Mouse (Mus musculus): ENCODE data around the gene Tmem237. TPM values are rescaled to one million over a fixed set of nuclear protein-coding genes. Genes with fewer than 3 reads are reported as not detected.

Gene Tmem237
- polyA plus RNA-seq (2012; rRNA removed), result 1.2 and 1.4 TPM in 2 replicates

GRCm38 (mm10) chr1:59119720-59120457, at the start of gene Tmem237:
Gene Tmem237, minus strand, starts transcription at chr1:59120408.
- H3K36me3 ChIP-seq (ENCODE audit: control insufficient read depth, insufficient read depth, low read length), result no peaks in the 10 kb centered on the region
- H3K4me3 ChIP-seq (ENCODE audit: extremely low read depth, insufficient read depth, insufficient read length), result peak within 1 kb of the TSS; percentile 93
- 0 out of 2 replicates have a peak, but pooled peaks cover 2% of the 10 kb centered on the region for H3K27me3 ChIP-seq (ENCODE audit: control insufficient read depth, insufficient read depth, low read length)
- DNase-seq (ENCODE audit: low read depth in 1 of 2, low spot score in 2 of 2), result peak; percentile 74 to 86
- H3K4me1 ChIP-seq (ENCODE audit: control insufficient read depth, insufficient read depth, insufficient read length), result peaks cover 4% of the 10 kb centered on the region
- WGBS, result under 1% methylated on average over 74 of the region's 74 CpGs
- TF ChIP-seq CTCF (IDR thresholded peaks at IDR 0.05; ENCODE audit: extremely low read depth, insufficient read depth, insufficient read length, insufficient replicate concordance) (no peak), POLR2A (IDR thresholded peaks at IDR 0.05; ENCODE audit: low read depth, low read length) (no peak)
- peak within 1 kb of the TSS; percentile 76 for H3K27ac ChIP-seq (ENCODE audit: insufficient read depth, low read length)

GRCm38 (mm10) chr1:59169586-59169985, 49.4 kb upstream of the Tmem237 start:
- Histone ChIP-seq H3K4me1 (ENCODE audit: control insufficient read depth, insufficient read depth, insufficient read length) (no peaks in the 10 kb centered on the region), H3K4me3 (ENCODE audit: extremely low read depth, insufficient read depth, insufficient read length) (no peak overlapping the region), H3K27ac (ENCODE audit: insufficient read depth, low read length) (no peak overlapping the region), H3K36me3 (ENCODE audit: control insufficient read depth, insufficient read depth, low read length) (peaks cover 8% of the 10 kb centered on the region), H3K27me3 (ENCODE audit: control insufficient read depth, insufficient read depth, low read length) (no peaks in the 10 kb centered on the region)
- DNase-seq (ENCODE audit: low read depth in 1 of 2, low spot score in 2 of 2), result no peak
- TF ChIP-seq CTCF (IDR thresholded peaks at IDR 0.05; ENCODE audit: extremely low read depth, insufficient read depth, insufficient read length, insufficient replicate concordance) (no peak), POLR2A (IDR thresholded peaks at IDR 0.05; ENCODE audit: low read depth, low read length) (no peak)
- 90% methylated on average over 6 of the region's 6 CpGs for WGBS

GRCm38 (mm10) chr1:59168556-59168955, 48.3 kb upstream of the Tmem237 start:
- Histone ChIP-seq H3K4me1 (ENCODE audit: control insufficient read depth, insufficient read depth, insufficient read length) (no peaks in the 10 kb centered on the region), H3K4me3 (ENCODE audit: extremely low read depth, insufficient read depth, insufficient read length) (no peak overlapping the region), H3K27ac (ENCODE audit: insufficient read depth, low read length) (no peak overlapping the region), H3K36me3 (ENCODE audit: control insufficient read depth, insufficient read depth, low read length) (peaks cover 12% of the 10 kb centered on the region), H3K27me3 (ENCODE audit: control insufficient read depth, insufficient read depth, low read length) (no peaks in the 10 kb centered on the region)
- no peak for DNase-seq (ENCODE audit: low read depth in 1 of 2, low spot score in 2 of 2)
- TF ChIP-seq CTCF (IDR thresholded peaks at IDR 0.05; ENCODE audit: extremely low read depth, insufficient read depth, insufficient read length, insufficient replicate concordance), result no peak
- no peak for TF ChIP-seq POLR2A (IDR thresholded peaks at IDR 0.05; ENCODE audit: low read depth, low read length)
- 94% methylated on average over 2 of the region's 2 CpGs for WGBS

GRCm38 (mm10) chr1:59167654-59168425, 47.6 kb upstream of the Tmem237 start:
- H3K4me3 ChIP-seq (ENCODE audit: extremely low read depth, insufficient read depth, insufficient read length), result no peak overlapping the region
- DNase-seq (ENCODE audit: low read depth in 1 of 2, low spot score in 2 of 2), result no peak
- H3K27me3 ChIP-seq (ENCODE audit: control insufficient read depth, insufficient read depth, low read length), result no peaks in the 10 kb centered on the region
- peaks cover 14% of the 10 kb centered on the region for H3K36me3 ChIP-seq (ENCODE audit: control insufficient read depth, insufficient read depth, low read length)
- no peaks in the 10 kb centered on the region for H3K4me1 ChIP-seq (ENCODE audit: control insufficient read depth, insufficient read depth, insufficient read length)
- 80% methylated on average over 4 of the region's 4 CpGs for WGBS
- TF ChIP-seq POLR2A (IDR thresholded peaks at IDR 0.05; ENCODE audit: low read depth, low read length) (no peak), CTCF (IDR thresholded peaks at IDR 0.05; ENCODE audit: extremely low read depth, insufficient read depth, insufficient read length, insufficient replicate concordance) (no peak)
- no peak overlapping the region for H3K27ac ChIP-seq (ENCODE audit: insufficient read depth, low read length)

GRCm38 (mm10) chr1:59166232-59166905, 46.2 kb upstream of the Tmem237 start:
- H3K4me3 ChIP-seq (ENCODE audit: extremely low read depth, insufficient read depth, insufficient read length), result no peak overlapping the region
- no peak for DNase-seq (ENCODE audit: low read depth in 1 of 2, low spot score in 2 of 2)
- 95% methylated on average over 9 of the region's 9 CpGs for WGBS
- no peak overlapping the region for H3K27ac ChIP-seq (ENCODE audit: insufficient read depth, low read length)
- no peaks in the 10 kb centered on the region for H3K4me1 ChIP-seq (ENCODE audit: control insufficient read depth, insufficient read depth, insufficient read length)
- no peak for TF ChIP-seq POLR2A (IDR thresholded peaks at IDR 0.05; ENCODE audit: low read depth, low read length)
- no peak for TF ChIP-seq CTCF (IDR thresholded peaks at IDR 0.05; ENCODE audit: extremely low read depth, insufficient read depth, insufficient read length, insufficient replicate concordance)
- H3K36me3 ChIP-seq (ENCODE audit: control insufficient read depth, insufficient read depth, low read length), result peaks cover 11% of the 10 kb centered on the region
- no peaks in the 10 kb centered on the region for H3K27me3 ChIP-seq (ENCODE audit: control insufficient read depth, insufficient read depth, low read length)

- H3K36me3 ChIP-seq (ENCODE audit: control insufficient read depth, insufficient read depth, low read length), result peaks cover 7% of the 10 kb centered on the region
- 92% methylated on average over 5 of the region's 5 CpGs for WGBS
- no peaks in the 10 kb centered on the region for H3K4me1 ChIP-seq (ENCODE audit: control insufficient read depth, insufficient read depth, insufficient read length)
- TF ChIP-seq POLR2A (IDR thresholded peaks at IDR 0.05; ENCODE audit: low read depth, low read length), result no peak
- no peak for TF ChIP-seq CTCF (IDR thresholded peaks at IDR 0.05; ENCODE audit: extremely low read depth, insufficient read depth, insufficient read length, insufficient replicate concordance)
- no peaks in the 10 kb centered on the region for H3K27me3 ChIP-seq (ENCODE audit: control insufficient read depth, insufficient read depth, low read length)
- no peak for DNase-seq (ENCODE audit: low read depth in 1 of 2, low spot score in 2 of 2)
- no peak overlapping the region for H3K27ac ChIP-seq (ENCODE audit: insufficient read depth, low read length)
- H3K4me3 ChIP-seq (ENCODE audit: extremely low read depth, insufficient read depth, insufficient read length), result no peak overlapping the region
Measured at GRCm38 (mm10) chr1:59163918-59164317, 43.7 kb upstream of the Tmem237 start.

All from spleen, adult 2 months (tissue).